Mouse (Mus musculus): ENCODE results near the gene Fam184a. TPM values are rescaled to one million over a fixed set of nuclear protein-coding genes. Genes with fewer than 3 reads are reported as not detected.
A peak's percentile ranks its signal among the peaks of the same experiment; 100 is the strongest.

Fam184a gene
- polyA plus RNA-seq, 1 experiment from 2014 or later, result 1.9 TPM

GRCm38 (mm10) chr10:53598821-53599220, 152.1 kb downstream of the Fam184a start:
- H3K27me3 ChIP-seq (replicated peaks; ENCODE audit: control insufficient read depth, insufficient read depth, low read length), result no peaks in the 10 kb centered on the region
- peaks cover 19% of the 10 kb centered on the region; the same call in 1 of the 2 replicates for H3K4me1 ChIP-seq (replicated peaks; ENCODE audit: control insufficient read depth, insufficient read depth, low read length)
- 45% methylated on average over 5 of the region's 5 CpGs for WGBS
- H3K9me3 ChIP-seq (ENCODE audit: control insufficient read depth, low read length), result no peaks in the 10 kb centered on the region
- DNase-seq (ENCODE audit: low spot score) (no peak), ATAC-seq (replicated peaks; ENCODE audit: low FRiP score) (no peak)
- 0 out of 2 replicates have a peak overlapping the region, but pooled peaks have one; percentile 8 for H3K9ac ChIP-seq (ENCODE audit: low read depth, low read length)
- no peak overlapping the region for H3K27ac ChIP-seq (ENCODE audit: low read depth, low read length)
- H3K4me2 ChIP-seq, result peak overlapping the region; percentile 55
- peaks cover 6% of the 10 kb centered on the region; the same call in 1 of the 2 replicates for H3K36me3 ChIP-seq (ENCODE audit: control insufficient read depth, insufficient read depth, low read length)
- peak overlapping the region; percentile 39 for H3K4me3 ChIP-seq (ENCODE audit: low read depth, low read length)

GRCm38 (mm10) chr10:53597121-53597881, 153.6 kb downstream of the Fam184a start:
- Histone ChIP-seq H3K9me3 (ENCODE audit: control insufficient read depth, low read length) (no peaks in the 10 kb centered on the region), H3K9ac (ENCODE audit: low read depth, low read length) (peak overlapping the region; percentile 96), H3K27ac (ENCODE audit: low read depth, low read length) (peak overlapping the region; percentile 98), H3K36me3 (ENCODE audit: control insufficient read depth, insufficient read depth, low read length) (peaks cover 3% of the 10 kb centered on the region; the same call in 1 of the 2 replicates), H3K27me3 (replicated peaks; ENCODE audit: control insufficient read depth, insufficient read depth, low read length) (no peaks in the 10 kb centered on the region), H3K4me2 (peak overlapping the region; percentile 52), H3K4me1 (replicated peaks; ENCODE audit: control insufficient read depth, insufficient read depth, low read length) (peaks cover 19% of the 10 kb centered on the region; the same call in 1 of the 2 replicates), H3K4me3 (ENCODE audit: low read depth, low read length) (peak overlapping the region; percentile 93)
- peak; percentile 24 for ATAC-seq (replicated peaks; ENCODE audit: low FRiP score)
- under 1% methylated on average over 98 of the region's 99 CpGs for WGBS
- DNase-seq (ENCODE audit: low spot score), result peak; percentile 56

GRCm38 (mm10) chr10:53596677-53597120, 154.2 kb downstream of the Fam184a start, which contains the start of gene Asf1a:
Asf1a (plus strand) TSS chr10:53596757.
- Histone ChIP-seq H3K4me3 (ENCODE audit: low read depth, low read length) (peak within 1 kb of the TSS; percentile 93), H3K9ac (ENCODE audit: low read depth, low read length) (peak within 1 kb of the TSS; percentile 96), H3K4me2 (peak within 1 kb of the TSS; percentile 88), H3K36me3 (ENCODE audit: control insufficient read depth, insufficient read depth, low read length) (0 out of 2 replicates have a peak, but pooled peaks cover 3% of the 10 kb centered on the region), H3K27me3 (replicated peaks; ENCODE audit: control insufficient read depth, insufficient read depth, low read length) (no peaks in the 10 kb centered on the region), H3K27ac (ENCODE audit: low read depth, low read length) (peak within 1 kb of the TSS; percentile 98), H3K9me3 (ENCODE audit: control insufficient read depth, low read length) (no peaks in the 10 kb centered on the region), H3K4me1 (replicated peaks; ENCODE audit: control insufficient read depth, insufficient read depth, low read length) (peaks cover 19% of the 10 kb centered on the region; the same call in 1 of the 2 replicates)
- ATAC-seq (replicated peaks; ENCODE audit: low FRiP score) (peak; percentile 94), DNase-seq (ENCODE audit: low spot score) (peak; percentile 95)
- under 1% methylated on average over 45 of the region's 52 CpGs for WGBS

- WGBS, result 7% methylated on average over 26 of the region's 27 CpGs
- H3K9me3 ChIP-seq (ENCODE audit: control insufficient read depth, low read length), result no peaks in the 10 kb centered on the region
- H3K4me2 ChIP-seq, result peak overlapping the region; percentile 88
- H3K27me3 ChIP-seq (replicated peaks; ENCODE audit: control insufficient read depth, insufficient read depth, low read length), result no peaks in the 10 kb centered on the region
- H3K9ac ChIP-seq (ENCODE audit: low read depth, low read length), result peak overlapping the region; percentile 80
- H3K4me3 ChIP-seq (ENCODE audit: low read depth, low read length), result peak overlapping the region; percentile 93
- H3K4me1 ChIP-seq (replicated peaks; ENCODE audit: control insufficient read depth, insufficient read depth, low read length), result peaks cover 19% of the 10 kb centered on the region; the same call in 1 of the 2 replicates
- DNase-seq (ENCODE audit: low spot score) (no peak), ATAC-seq (replicated peaks; ENCODE audit: low FRiP score) (peak; percentile 88; the same call in 1 of the 2 replicates)
- H3K36me3 ChIP-seq (ENCODE audit: control insufficient read depth, insufficient read depth, low read length), result 0 out of 2 replicates have a peak, but pooled peaks cover 3% of the 10 kb centered on the region
- peak overlapping the region; percentile 98 for H3K27ac ChIP-seq (ENCODE audit: low read depth, low read length)
Observed at GRCm38 (mm10) chr10:53595744-53596676, 154.9 kb downstream of the Fam184a start.

- no peaks in the 10 kb centered on the region for H3K9me3 ChIP-seq (ENCODE audit: control insufficient read depth, low read length)
- ATAC-seq (replicated peaks; ENCODE audit: low FRiP score) (no peak), DNase-seq (ENCODE audit: low spot score) (no peak)
- 0 out of 2 replicates have a peak, but pooled peaks cover under 1% of the 10 kb centered on the region for H3K4me1 ChIP-seq (replicated peaks; ENCODE audit: control insufficient read depth, insufficient read depth, low read length)
- WGBS, result 84% methylated on average over 3 of the region's 3 CpGs
- H3K36me3 ChIP-seq (ENCODE audit: control insufficient read depth, insufficient read depth, low read length), result no peaks in the 10 kb centered on the region
- H3K27me3 ChIP-seq (replicated peaks; ENCODE audit: control insufficient read depth, insufficient read depth, low read length), result no peaks in the 10 kb centered on the region
- H3K4me3 ChIP-seq (ENCODE audit: low read depth, low read length), result no peak overlapping the region
- no peak overlapping the region for H3K4me2 ChIP-seq
- H3K27ac ChIP-seq (ENCODE audit: low read depth, low read length), result no peak overlapping the region
- H3K9ac ChIP-seq (ENCODE audit: low read depth, low read length), result no peak overlapping the region
Observed at GRCm38 (mm10) chr10:53585777-53586176, 165.1 kb downstream of the Fam184a start.

Other genes with a start within 250 kb of the Fam184a start
- gene Asf1a, start 154.4 kb downstream of the Fam184a start, polyA plus RNA-seq (2014; fragmentation: Nextera tagmentation; extraction: Ambion mirVana), result 172 and 175 TPM in 2 replicates
- 9.1 and 9.2 TPM in 2 replicates for gene Mcm9, start 120.7 kb downstream of the Fam184a start, polyA plus RNA-seq (2014; fragmentation: Nextera tagmentation; extraction: Ambion mirVana)